Mouse (Mus musculus): ENCODE results near the gene Ttc23. TPM values are rescaled to one million over a fixed set of nuclear protein-coding genes. Genes with fewer than 3 reads are reported as not detected.

Gene Ttc23
- polyA plus RNA-seq, 1 experiment from 2014 or later, result 18.6 TPM

- POLR2A ChIA-PET, result no interaction called here
- DNase-seq (ENCODE audit: low read depth, low spot score) (no peak), ATAC-seq (no peak)
- in situ Hi-C loops (cut with MboI; ENCODE audit: low pct_unique_long_range_greater_than_20kb), result no loop called here
- TF ChIP-seq CTCF (IDR thresholded peaks at IDR 0.05), result no peak
- H3K27me3 ChIP-seq, result no peaks in the 10 kb centered on the region
- CTCF ChIA-PET, result no interaction called here
These were observed 63.0 kb downstream of the Ttc23 start for GRCm38 (mm10) chr7:67710216-67710615.

- in situ Hi-C loops (cut with MboI; ENCODE audit: low pct_unique_long_range_greater_than_20kb), result no loop called here
- no peak for TF ChIP-seq CTCF (IDR thresholded peaks at IDR 0.05)
- no peaks in the 10 kb centered on the region for H3K27me3 ChIP-seq
- no peak for DNase-seq (ENCODE audit: low read depth, low spot score)
- ChIA-PET CTCF (interaction anchor here (1.4 to 2.0 kb wide), 2 partner anchors 10 to 41 kb away, joined by 4 to 5 read pairs; no protein-coding TSS in a partner anchor), POLR2A (interaction anchor here (1.3 kb wide), 1 partner anchor 9 kb away, joined by 3 read pairs; no protein-coding TSS in a partner anchor)
- ATAC-seq, result no peak
These were observed 66.8 kb downstream of the Ttc23 start for GRCm38 (mm10) chr7:67713820-67714510.

- ATAC-seq, result no peak
- ChIA-PET POLR2A (no interaction called here), CTCF (interaction anchor here (1.2 to 2.0 kb wide), 2 partner anchors 28 to 43 kb away, joined by 3 to 5 read pairs; no protein-coding TSS in a partner anchor)
- in situ Hi-C loops (cut with MboI; ENCODE audit: low pct_unique_long_range_greater_than_20kb), result no loop called here
- no peaks in the 10 kb centered on the region for H3K27me3 ChIP-seq
- no peak for DNase-seq (ENCODE audit: low read depth, low spot score)
- no peak for TF ChIP-seq CTCF (IDR thresholded peaks at IDR 0.05)
These were observed 68.0 kb downstream of the Ttc23 start for GRCm38 (mm10) chr7:67715176-67715575.

GRCm38 (mm10) chr7:67716213-67716878, 69.1 kb downstream of the Ttc23 start:
- DNase-seq (ENCODE audit: low read depth, low spot score) (no peak), ATAC-seq (no peak)
- in situ Hi-C loops (cut with MboI; ENCODE audit: low pct_unique_long_range_greater_than_20kb), result no loop called here
- POLR2A ChIA-PET, result no interaction called here
- CTCF ChIA-PET, result no interaction called here
- no peaks in the 10 kb centered on the region for H3K27me3 ChIP-seq
- TF ChIP-seq CTCF (IDR thresholded peaks at IDR 0.05), result no peak

- CTCF ChIA-PET, result no interaction called here
- no peak for ATAC-seq
These were observed 69.7 kb downstream of the Ttc23 start for GRCm38 (mm10) chr7:67716925-67717324.

GRCm38 (mm10) chr7:67717520-67717919, 70.3 kb downstream of the Ttc23 start:
- POLR2A ChIA-PET, result no interaction called here
- CTCF ChIA-PET, result no interaction called here
- DNase-seq (ENCODE audit: low read depth, low spot score), result no peak

More at GRCm38 (mm10) chr7:67716925-67717324, 69.7 kb downstream of the Ttc23 start:
- TF ChIP-seq CTCF (IDR thresholded peaks at IDR 0.05), result no peak
- no peaks in the 10 kb centered on the region for H3K27me3 ChIP-seq
- DNase-seq (ENCODE audit: low read depth, low spot score), result no peak
- POLR2A ChIA-PET, result no interaction called here
- in situ Hi-C loops (cut with MboI; ENCODE audit: low pct_unique_long_range_greater_than_20kb), result no loop called here

GRCm38 (mm10) chr7:67718804-67719203, 71.6 kb downstream of the Ttc23 start:
- no peak for DNase-seq (ENCODE audit: low read depth, low spot score)
- CTCF ChIA-PET, result interaction anchor here (1.2 to 4.4 kb wide), 2 partner anchors 40 to 45 kb away, joined by 4 to 16 read pairs; partner anchors contain the start of gene Synm
- in situ Hi-C loops (cut with MboI; ENCODE audit: low pct_unique_long_range_greater_than_20kb), result no loop called here

More at GRCm38 (mm10) chr7:67717520-67717919, 70.3 kb downstream of the Ttc23 start:
- no peak for ATAC-seq
- no peaks in the 10 kb centered on the region for H3K27me3 ChIP-seq
- in situ Hi-C loops (cut with MboI; ENCODE audit: low pct_unique_long_range_greater_than_20kb), result no loop called here
- TF ChIP-seq CTCF (IDR thresholded peaks at IDR 0.05), result no peak

GRCm38 (mm10) chr7:67722163-67722562, 75.0 kb downstream of the Ttc23 start:
- ChIA-PET CTCF (interaction anchor here (0.9 to 4.4 kb wide), 4 partner anchors 16 to 37 kb away, joined by 3 to 16 read pairs (median 4); partner anchors contain the start of gene Synm), POLR2A (interaction anchor here (0.9 to 1.0 kb wide), 2 partner anchors 19 to 36 kb away, joined by 3 read pairs; no protein-coding TSS in a partner anchor)
- in situ Hi-C loops (cut with MboI; ENCODE audit: low pct_unique_long_range_greater_than_20kb), result no loop called here
- ATAC-seq, result no peak
- no peak for DNase-seq (ENCODE audit: low read depth, low spot score)
- no peaks in the 10 kb centered on the region for H3K27me3 ChIP-seq
- TF ChIP-seq CTCF (IDR thresholded peaks at IDR 0.05), result no peak

More at GRCm38 (mm10) chr7:67718804-67719203, 71.6 kb downstream of the Ttc23 start:
- ATAC-seq, result no peak
- H3K27me3 ChIP-seq, result no peaks in the 10 kb centered on the region
- TF ChIP-seq CTCF (IDR thresholded peaks at IDR 0.05), result no peak
- POLR2A ChIA-PET, result interaction anchor here (1.1 kb wide), 1 partner anchor 233 kb away, joined by 3 read pairs; no protein-coding TSS in a partner anchor

- no peaks in the 10 kb centered on the region for H3K27me3 ChIP-seq
- ChIA-PET POLR2A (no interaction called here), CTCF (no interaction called here)
- no peak for DNase-seq (ENCODE audit: low read depth, low spot score)
- no peak for ATAC-seq
- in situ Hi-C loops (cut with MboI; ENCODE audit: low pct_unique_long_range_greater_than_20kb), result no loop called here
- no peak for TF ChIP-seq CTCF (IDR thresholded peaks at IDR 0.05)
These were observed 77.3 kb downstream of the Ttc23 start for GRCm38 (mm10) chr7:67724536-67724935.

- TF ChIP-seq CTCF (IDR thresholded peaks at IDR 0.05), result no peak
- DNase-seq (ENCODE audit: low read depth, low spot score), result no peak
- ATAC-seq, result no peak
- CTCF ChIA-PET, result no interaction called here
- in situ Hi-C loops (cut with MboI; ENCODE audit: low pct_unique_long_range_greater_than_20kb), result no loop called here
- POLR2A ChIA-PET, result no interaction called here
- H3K27me3 ChIP-seq, result no peaks in the 10 kb centered on the region
These were observed 77.8 kb downstream of the Ttc23 start for GRCm38 (mm10) chr7:67725016-67725415.

GRCm38 (mm10) chr7:67728203-67728602, 81.0 kb downstream of the Ttc23 start:
- DNase-seq (ENCODE audit: low read depth, low spot score), result no peak

More at GRCm38 (mm10) chr7:67728203-67728602, 81.0 kb downstream of the Ttc23 start:
- in situ Hi-C loops (cut with MboI; ENCODE audit: low pct_unique_long_range_greater_than_20kb), result no loop called here
- CTCF ChIA-PET, result interaction anchor here (2.2 kb wide), 1 partner anchor 12 kb away, joined by 5 read pairs; no protein-coding TSS in a partner anchor
- no peak for TF ChIP-seq CTCF (IDR thresholded peaks at IDR 0.05)
- no peak for ATAC-seq
- POLR2A ChIA-PET, result interaction anchor here (0.9 kb wide), 1 partner anchor 18 kb away, joined by 3 read pairs; no protein-coding TSS in a partner anchor
- no peaks in the 10 kb centered on the region for H3K27me3 ChIP-seq

Measured in Patski (cell line).